Mouse (Mus musculus) heart, adult 2 months (tissue): ENCODE results near the gene Chst12. TPM values are rescaled to one million over a fixed set of nuclear protein-coding genes. Genes with fewer than 3 reads are reported as not detected.

Experiments
- DNase-seq, 2 experiments: peaks; one replicate each; pipeline ENCODE4 v3.0.0; 2021
- H3K27ac ChIP-seq: fragments of 200-600 bp; 2 replicates; pipeline ENCODE4 v1.8.1; 2022
- H3K27me3 ChIP-seq: fragments of 200-500 bp; 2 replicates; pipeline ENCODE4 v1.6.1; 2012; ENCODE audit warnings: mild to moderate bottlenecking, low read length, inconsistent platforms, mixed read lengths; ENCODE audit not compliant: control insufficient read depth, insufficient read depth
- H3K36me3 ChIP-seq: fragments of 200-500 bp; 2 replicates; pipeline ENCODE4 v1.6.1; 2012; ENCODE audit warnings: low read length, inconsistent platforms; ENCODE audit not compliant: control insufficient read depth, insufficient read depth
- H3K4me1 ChIP-seq: fragments of 200-500 bp; 2 replicates; pipeline ENCODE4 v1.6.1; 2011; ENCODE audit warnings: low read length; ENCODE audit not compliant: control insufficient read depth, insufficient read depth
- H3K4me3 ChIP-seq: fragments of 200-600 bp; 2 replicates; pipeline ENCODE4 v1.8.1; 2022
- H3K79me2 ChIP-seq: fragments of 200-500 bp; replicated peaks from 2 replicates; pipeline ENCODE4 v1.6.1; 2012; ENCODE audit warnings: mild to moderate bottlenecking, inconsistent platforms, low read length, moderate library complexity, mixed read lengths; ENCODE audit not compliant: control insufficient read depth, insufficient read depth
- H3K9ac ChIP-seq: fragments of 200-500 bp; 2 replicates; pipeline ENCODE4 v1.6.1; 2012; ENCODE audit warnings: low read depth, mild to moderate bottlenecking, control low read depth, inconsistent platforms, low read length, mixed read lengths
- CTCF ChIP-seq: fragments of 200-600 bp; IDR thresholded peaks from 2 replicates; pipeline ENCODE4 v1.8.1; 2022; ENCODE audit warnings: antibody characterized with exemption, mild to moderate bottlenecking, moderate library complexity
- EP300 ChIP-seq: fragments of 200-500 bp; IDR thresholded peaks from 2 replicates; pipeline ENCODE4 v1.6.1; 2011; ENCODE audit warnings: low read depth, low read length, control low read depth; ENCODE audit not compliant: insufficient read depth
- POLR2A ChIP-seq: fragments of 200-500 bp; IDR thresholded peaks from 2 replicates; pipeline ENCODE4 v1.6.1; 2011; ENCODE audit warnings: mild to moderate bottlenecking, low read depth, low read length, control low read depth; ENCODE audit not compliant: insufficient read depth
- WGBS: fragments of 180-500 bp; shearing (Covaris S2); methylation state at CpG from one replicate; pipeline ENCODE4 v1.1.7; 2018; 5-methylcytosine and 5-hydroxymethylcytosine counted together
- intact Hi-C: fragments of 180-260 bp; cut with DNase I; formaldehyde crosslinking; loops from one replicate; pipeline ENCODE4 v1.15.1; 2025
- polyA plus RNA-seq: library from polyadenylated mRNA; depleted of rRNA; stranded (reverse); fragments of >200 nt; gene quantifications from 2 replicates; pipeline ENCODE4 v1.2.3, GENCODE M21; 2012
- total RNA-seq, 2 experiments: library from RNA; stranded (reverse); gene quantifications; 2 replicates each; pipeline ENCODE4 v1.2.3; 2021

The Chst12 gene
- total and polyA plus RNA-seq, 3 experiments, result 4.5 to 11.2 (median 4.8) TPM

DNA sequence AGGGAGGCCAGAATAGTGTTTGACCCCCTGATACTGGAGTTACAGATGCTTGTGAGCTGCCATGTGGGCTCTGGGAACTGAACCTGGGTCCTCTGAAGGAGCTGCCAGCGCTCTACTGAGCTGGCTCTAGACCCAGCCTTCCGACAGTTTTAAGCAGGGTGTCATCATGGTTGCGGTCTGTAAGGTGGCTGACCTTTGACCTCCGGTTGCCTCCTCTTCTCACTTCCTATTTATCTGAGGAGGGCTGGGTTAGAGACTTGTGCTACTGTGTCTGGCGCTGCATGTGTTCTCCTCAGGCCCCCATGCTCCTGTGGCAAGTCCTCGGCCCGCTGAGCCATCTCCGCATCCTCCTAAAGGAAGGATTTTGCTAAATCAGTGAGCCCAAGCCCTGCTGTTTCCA lies 8.6 kb downstream of the Chst12 start:
- DNase-seq, result no peak
- Histone ChIP-seq H3K79me2 (no peaks in the 10 kb centered on the region), H3K4me1 (peaks cover 2% of the 10 kb centered on the region; the same call in 1 of the 2 replicates), H3K4me3 (no peak overlapping the region), H3K9ac (no peak overlapping the region), H3K27me3 (no peaks in the 10 kb centered on the region), H3K27ac (no peak overlapping the region), H3K36me3 (no peaks in the 10 kb centered on the region)
- 83% methylated on average over 8 of the region's 8 CpGs for WGBS
- intact Hi-C loops, result no loop called here
- TF ChIP-seq POLR2A (no peak), EP300 (no peak), CTCF (no peak)

DNA sequence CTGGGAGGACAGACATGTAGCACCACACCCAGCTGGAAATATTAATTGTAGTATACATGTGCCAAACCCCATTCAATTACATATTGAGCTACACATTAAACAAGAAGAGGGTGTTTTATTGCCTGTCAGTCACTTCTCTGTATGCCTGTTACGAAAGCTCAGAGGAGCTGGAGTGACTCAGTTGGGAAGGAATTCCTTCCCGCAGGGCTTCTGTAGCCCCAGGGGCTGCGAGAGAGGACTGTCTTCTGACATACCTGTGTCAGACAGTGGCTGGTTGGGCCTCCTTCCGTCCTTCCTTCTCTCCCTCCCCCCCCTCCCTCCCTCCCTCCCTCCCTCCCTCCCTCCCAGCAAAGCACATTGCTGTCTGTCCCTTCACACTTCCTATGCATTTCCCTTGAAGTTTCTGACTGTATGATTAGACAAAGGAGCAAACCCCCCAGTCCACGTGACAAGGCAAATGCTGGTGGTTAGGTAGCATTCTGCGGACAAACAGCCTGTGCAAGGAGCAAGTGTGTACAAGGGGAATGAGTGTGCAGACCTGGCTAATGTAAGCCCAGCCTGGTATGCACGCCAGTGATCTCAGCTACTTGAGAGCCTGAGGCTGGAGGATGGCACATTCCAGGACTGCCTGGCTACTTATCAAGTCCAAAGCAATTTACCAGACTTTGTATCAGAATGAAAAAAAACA lies 9.6 kb downstream of the Chst12 start:
- Histone ChIP-seq H3K79me2 (no peaks in the 10 kb centered on the region), H3K27me3 (no peaks in the 10 kb centered on the region), H3K27ac (no peak overlapping the region), H3K4me3 (no peak overlapping the region), H3K4me1 (peaks cover 3% of the 10 kb centered on the region; the same call in 1 of the 2 replicates), H3K36me3 (no peaks in the 10 kb centered on the region), H3K9ac (no peak overlapping the region)
- 40% methylated on average over 7 of the region's 7 CpGs for WGBS
- intact Hi-C loops, result no loop called here
- TF ChIP-seq CTCF (no peak), POLR2A (no peak), EP300 (no peak)
- no peak for DNase-seq

DNA sequence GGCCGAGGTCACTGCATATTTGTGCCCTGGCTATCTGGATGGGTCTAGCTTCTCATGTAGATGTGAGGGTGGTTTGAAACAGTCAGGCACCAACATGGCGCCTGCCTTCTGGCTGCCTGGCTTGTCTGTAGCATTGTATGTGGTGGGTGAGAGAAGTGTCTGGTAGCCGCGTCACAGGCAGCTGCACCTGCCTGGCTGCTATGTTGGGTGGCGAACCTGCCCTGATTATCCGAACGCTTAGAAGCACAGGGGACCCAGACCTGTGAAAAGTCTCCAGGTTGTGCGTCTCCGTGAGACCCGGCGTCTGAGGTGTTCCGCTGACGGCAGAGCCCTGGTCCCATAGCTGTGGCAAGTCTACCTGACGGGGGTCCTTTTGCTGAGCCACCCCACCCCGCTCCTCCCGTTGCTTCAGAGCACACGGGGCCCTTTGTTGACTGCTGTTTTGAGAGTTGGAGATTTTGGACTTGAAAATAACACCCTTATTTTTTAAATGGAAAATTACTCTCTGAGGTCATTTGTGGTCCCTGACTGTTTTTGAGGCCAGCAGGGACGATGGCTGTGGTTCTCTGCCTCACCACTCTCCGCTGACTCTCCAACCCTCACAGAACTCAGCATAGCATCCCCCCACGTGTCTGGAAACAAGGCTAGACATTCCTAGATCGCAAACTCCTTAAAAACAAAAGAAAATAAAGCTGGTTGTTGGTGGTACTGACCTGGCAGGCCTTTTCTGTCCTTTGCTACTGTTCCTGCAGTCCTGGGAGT lies 12.0 kb downstream of the Chst12 start:
- DNase-seq, result no peak
- peaks cover 3% of the 10 kb centered on the region; the same call in 1 of the 2 replicates for H3K4me1 ChIP-seq
- H3K36me3 ChIP-seq, result no peaks in the 10 kb centered on the region
- no peaks in the 10 kb centered on the region for H3K79me2 ChIP-seq
- H3K27me3 ChIP-seq, result no peaks in the 10 kb centered on the region
- H3K27ac ChIP-seq, result no peak overlapping the region
- no peak overlapping the region for H3K4me3 ChIP-seq
- intact Hi-C loops, result no loop called here
- no peak overlapping the region for H3K9ac ChIP-seq
- TF ChIP-seq POLR2A, result no peak
- TF ChIP-seq CTCF, result no peak
- TF ChIP-seq EP300, result no peak
- 87% methylated on average over 21 of the region's 21 CpGs for WGBS

DNA sequence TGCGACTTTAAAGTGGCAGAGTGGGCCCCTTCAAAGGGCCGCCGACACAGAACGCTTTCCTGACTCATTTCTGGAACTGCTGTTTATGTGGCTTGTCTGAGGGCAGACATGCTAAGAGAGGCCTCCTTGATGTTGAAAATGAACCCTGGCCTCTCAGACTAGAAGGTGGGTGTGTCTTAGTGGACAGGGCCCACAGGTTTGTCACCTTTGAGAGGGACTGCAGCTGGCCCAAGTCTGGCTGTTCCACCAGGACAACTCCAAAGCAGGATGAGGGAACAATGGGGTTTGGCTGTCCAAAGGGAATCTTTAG lies 12.5 kb downstream of the Chst12 start:
- Histone ChIP-seq H3K36me3 (no peaks in the 10 kb centered on the region), H3K27ac (no peak overlapping the region), H3K79me2 (no peaks in the 10 kb centered on the region), H3K4me1 (peaks cover 3% of the 10 kb centered on the region; the same call in 1 of the 2 replicates), H3K4me3 (no peak overlapping the region), H3K9ac (no peak overlapping the region), H3K27me3 (no peaks in the 10 kb centered on the region)
- TF ChIP-seq EP300, result no peak
- no peak for TF ChIP-seq POLR2A
- no peak for TF ChIP-seq CTCF
- intact Hi-C loops, result no loop called here
- DNase-seq, result no peak
- WGBS, result 78% methylated on average over 4 of the region's 4 CpGs

DNA sequence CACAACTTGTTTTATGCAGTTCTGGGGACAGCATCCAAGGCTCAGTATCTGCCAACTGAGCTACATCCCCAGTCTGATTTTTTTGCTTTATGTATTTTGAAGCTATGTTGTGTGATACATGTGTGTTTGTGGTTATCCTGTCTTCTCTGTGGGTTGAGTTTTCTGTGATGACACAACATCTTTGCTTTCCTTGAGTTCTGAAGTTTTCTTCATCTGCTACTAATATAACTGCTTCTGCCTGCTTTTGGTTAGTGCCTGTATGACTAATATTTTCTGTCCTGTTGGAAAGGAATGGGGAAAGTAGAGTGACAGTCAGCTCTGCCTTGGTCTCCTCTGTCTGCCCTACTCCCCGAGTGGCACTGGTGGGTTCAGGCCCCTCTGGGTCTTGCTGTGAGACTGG lies 15.8 kb downstream of the Chst12 start:
- intact Hi-C loops, result no loop called here
- no peak overlapping the region for H3K27ac ChIP-seq
- no peaks in the 10 kb centered on the region for H3K79me2 ChIP-seq
- no peaks in the 10 kb centered on the region for H3K36me3 ChIP-seq
- H3K9ac ChIP-seq, result no peak overlapping the region
- no peak for DNase-seq
- 0 out of 2 replicates have a peak, but pooled peaks cover 1% of the 10 kb centered on the region for H3K4me1 ChIP-seq
- no peak for TF ChIP-seq EP300
- no peak for TF ChIP-seq CTCF
- TF ChIP-seq POLR2A, result no peak
- WGBS, result 90% methylated on average over 1 of the region's 1 CpGs
- no peak overlapping the region for H3K4me3 ChIP-seq
- H3K27me3 ChIP-seq, result no peaks in the 10 kb centered on the region

DNA sequence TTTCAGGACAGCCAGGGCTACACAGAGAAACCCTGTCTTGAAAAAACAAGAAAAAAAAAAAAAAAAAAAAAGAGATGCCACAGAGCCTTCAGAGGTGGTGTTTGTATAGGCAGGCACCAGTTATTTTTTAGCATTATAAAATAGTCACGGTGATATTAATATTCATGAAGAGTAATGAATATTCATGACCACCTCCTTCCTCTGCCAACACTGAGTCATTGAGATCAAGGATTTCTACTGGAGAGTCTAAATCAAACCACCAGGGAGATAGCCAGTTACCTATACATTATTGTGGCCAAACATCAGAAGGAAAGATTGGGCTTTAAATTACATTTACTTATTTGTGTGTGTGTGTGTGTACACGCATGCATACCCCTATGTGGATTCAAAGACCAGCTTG lies 21.4 kb downstream of the Chst12 start:
- Histone ChIP-seq H3K27ac (no peak overlapping the region), H3K4me3 (no peak overlapping the region), H3K36me3 (no peaks in the 10 kb centered on the region), H3K4me1 (no peaks in the 10 kb centered on the region), H3K27me3 (no peaks in the 10 kb centered on the region), H3K9ac (no peak overlapping the region), H3K79me2 (no peaks in the 10 kb centered on the region)
- intact Hi-C loops, result loop anchor here (1.0 kb wide), 1 partner anchor 9 kb away; no protein-coding TSS in a partner anchor
- TF ChIP-seq CTCF, result no peak
- TF ChIP-seq POLR2A, result no peak
- no peak for TF ChIP-seq EP300
- 94% methylated on average over 2 of the region's 2 CpGs for WGBS
- DNase-seq, result no peak
